Mouse (Mus musculus) E14TG2a.4 (cell line): Measurements from ENCODE around the gene Slc19a3.

ENCODE experiments used
- CTCF ChIP-seq: conservative IDR thresholded peaks from 2 replicates; pipeline ENCODE4 v1.5.1; 2014; ENCODE audit warnings: low read length
- NANOG ChIP-seq: IDR thresholded peaks from 2 replicates; pipeline ENCODE4 v1.6.1; 2014; ENCODE audit warnings: borderline replicate concordance, low read length, mixed read lengths
- POU5F1 ChIP-seq: IDR thresholded peaks from 2 replicates; pipeline ENCODE4 v1.6.1; 2014; ENCODE audit warnings: low read length, borderline replicate concordance

DNA sequence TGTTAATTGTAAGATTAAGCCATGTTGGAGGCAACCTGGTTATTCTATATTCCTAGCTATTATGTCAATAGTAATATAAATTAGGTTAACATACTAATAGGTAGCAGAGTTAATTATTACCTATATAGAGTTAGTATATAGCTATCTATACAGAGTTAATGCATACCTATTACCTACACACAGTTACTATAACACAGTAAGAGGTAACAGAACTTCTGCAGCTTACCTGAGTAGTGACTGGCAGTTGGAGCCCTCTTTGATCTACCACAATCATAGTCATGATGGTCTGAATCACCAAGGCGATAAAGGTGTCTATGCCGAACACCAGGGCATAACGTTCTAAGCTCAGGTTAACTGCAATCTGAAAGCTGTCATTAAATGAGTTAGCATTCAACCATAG is 23.8 kb downstream of the Slc19a3 start:
- no peak for TF ChIP-seq CTCF
- TF ChIP-seq POU5F1 = no peak
- TF ChIP-seq NANOG = no peak
